Mouse (Mus musculus): ENCODE measurements around the gene Adam12. TPM values are rescaled to one million over a fixed set of nuclear protein-coding genes. Genes with fewer than 3 reads are reported as not detected.

The Adam12 gene
- polyA plus RNA-seq, 1 experiment from 2014 or later: 50.9 TPM

- H3K36me3 ChIP-seq (ENCODE audit: insufficient read depth): no peaks in the 10 kb centered on the region
- 34% methylated on average over 7 of the region's 7 CpGs for WGBS
- peak; percentile 95 for DNase-seq
- peak; percentile 46 for TF ChIP-seq CTCF (IDR thresholded peaks at IDR 0.05; ENCODE audit: low read depth)
- no peak overlapping the region for H3K4me2 ChIP-seq
- no peak overlapping the region for H3K9ac ChIP-seq
- no peaks in the 10 kb centered on the region for H3K9me3 ChIP-seq (ENCODE audit: low read depth, low read length)
- H3K4me3 ChIP-seq (ENCODE audit: low read depth, low read length): no peak overlapping the region
- H3K4me1 ChIP-seq (ENCODE audit: insufficient read depth): peaks cover 15% of the 10 kb centered on the region
- H3K27ac ChIP-seq (ENCODE audit: low read depth): peak overlapping the region; percentile 43; the same call in 1 of the 2 replicates
- no peaks in the 10 kb centered on the region for H3K27me3 ChIP-seq (ENCODE audit: insufficient read depth, low read length)
- ATAC-seq (ENCODE audit: insufficient read depth): peak; percentile 95
These were observed 18.4 kb upstream of the Adam12 start for GRCm38 (mm10) chr7:134250273-134250870.

DNA sequence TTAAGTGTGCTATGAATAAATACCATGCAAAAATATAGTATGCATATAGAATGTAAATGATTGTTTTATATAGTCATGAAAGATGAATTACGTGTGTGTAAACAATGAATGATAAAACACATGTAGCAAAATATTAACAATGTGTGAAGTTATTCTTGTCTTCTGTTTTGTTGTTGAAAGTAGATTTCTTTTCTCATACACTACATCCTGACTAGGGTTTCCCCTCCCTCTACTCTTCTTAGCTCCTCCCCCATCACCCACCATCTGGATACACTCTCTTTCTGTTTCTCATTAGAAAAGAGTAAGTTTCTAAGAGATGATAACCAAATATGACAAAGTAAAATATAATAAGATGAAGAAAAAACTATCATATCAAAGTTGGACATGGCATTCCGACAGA lies 16.1 kb upstream of the Adam12 start:
- no peak overlapping the region for H3K9ac ChIP-seq
- peaks cover 15% of the 10 kb centered on the region for H3K4me1 ChIP-seq (ENCODE audit: insufficient read depth)
- H3K4me3 ChIP-seq (ENCODE audit: low read depth, low read length): no peak overlapping the region
- DNase-seq (peak; percentile 81), ATAC-seq (ENCODE audit: insufficient read depth) (peak; percentile 53)
- no peaks in the 10 kb centered on the region for H3K36me3 ChIP-seq (ENCODE audit: insufficient read depth)
- no peaks in the 10 kb centered on the region for H3K9me3 ChIP-seq (ENCODE audit: low read depth, low read length)
- TF ChIP-seq CTCF (IDR thresholded peaks at IDR 0.05; ENCODE audit: low read depth): no peak
- H3K4me2 ChIP-seq: no peak overlapping the region
- 62% methylated on average over 2 of the region's 2 CpGs for WGBS
- H3K27me3 ChIP-seq (ENCODE audit: insufficient read depth, low read length): no peaks in the 10 kb centered on the region
- no peak overlapping the region for H3K27ac ChIP-seq (ENCODE audit: low read depth)

- Histone ChIP-seq H3K9ac (no peak overlapping the region), H3K4me2 (no peak overlapping the region), H3K27me3 (ENCODE audit: insufficient read depth, low read length) (no peaks in the 10 kb centered on the region), H3K4me1 (ENCODE audit: insufficient read depth) (peaks cover 15% of the 10 kb centered on the region), H3K27ac (ENCODE audit: low read depth) (peak overlapping the region; percentile 2; the same call in 1 of the 2 replicates), H3K4me3 (ENCODE audit: low read depth, low read length) (no peak overlapping the region), H3K36me3 (ENCODE audit: insufficient read depth) (no peaks in the 10 kb centered on the region), H3K9me3 (ENCODE audit: low read depth, low read length) (no peaks in the 10 kb centered on the region)
- WGBS: 37% methylated on average over 5 of the region's 5 CpGs
- no peak for ATAC-seq (ENCODE audit: insufficient read depth)
- no peak for DNase-seq
- TF ChIP-seq CTCF (IDR thresholded peaks at IDR 0.05; ENCODE audit: low read depth): no peak
These were observed 14.7 kb upstream of the Adam12 start for GRCm38 (mm10) chr7:134246624-134247023.

GRCm38 (mm10) chr7:134242773-134243172 lies 10.8 kb upstream of the Adam12 start:
- H3K4me2 ChIP-seq: no peak overlapping the region
- H3K27ac ChIP-seq (ENCODE audit: low read depth): no peak overlapping the region
- H3K36me3 ChIP-seq (ENCODE audit: insufficient read depth): no peaks in the 10 kb centered on the region
- H3K9ac ChIP-seq: no peak overlapping the region
- 79% methylated on average over 1 of the region's 1 CpGs for WGBS
- H3K4me1 ChIP-seq (ENCODE audit: insufficient read depth): peaks cover 7% of the 10 kb centered on the region
- H3K9me3 ChIP-seq (ENCODE audit: low read depth, low read length): no peaks in the 10 kb centered on the region
- H3K4me3 ChIP-seq (ENCODE audit: low read depth, low read length): no peak overlapping the region
- no peak for TF ChIP-seq CTCF (IDR thresholded peaks at IDR 0.05; ENCODE audit: low read depth)
- H3K27me3 ChIP-seq (ENCODE audit: insufficient read depth, low read length): no peaks in the 10 kb centered on the region
- no peak for ATAC-seq (ENCODE audit: insufficient read depth)
- no peak for DNase-seq

- Histone ChIP-seq H3K36me3 (ENCODE audit: insufficient read depth) (no peaks in the 10 kb centered on the region), H3K9ac (no peak overlapping the region), H3K9me3 (ENCODE audit: low read depth, low read length) (no peaks in the 10 kb centered on the region), H3K4me3 (ENCODE audit: low read depth, low read length) (no peak overlapping the region), H3K27ac (ENCODE audit: low read depth) (no peak overlapping the region), H3K4me1 (ENCODE audit: insufficient read depth) (no peaks in the 10 kb centered on the region), H3K27me3 (ENCODE audit: insufficient read depth, low read length) (no peaks in the 10 kb centered on the region), H3K4me2 (no peak overlapping the region)
- 56% methylated on average over 4 of the region's 4 CpGs for WGBS
- DNase-seq (peak; percentile 64), ATAC-seq (ENCODE audit: insufficient read depth) (peak; percentile 49; the same call in 1 of the 2 replicates)
- no peak for TF ChIP-seq CTCF (IDR thresholded peaks at IDR 0.05; ENCODE audit: low read depth)
These were observed 9.3 kb upstream of the Adam12 start for GRCm38 (mm10) chr7:134241212-134241611.

DNA sequence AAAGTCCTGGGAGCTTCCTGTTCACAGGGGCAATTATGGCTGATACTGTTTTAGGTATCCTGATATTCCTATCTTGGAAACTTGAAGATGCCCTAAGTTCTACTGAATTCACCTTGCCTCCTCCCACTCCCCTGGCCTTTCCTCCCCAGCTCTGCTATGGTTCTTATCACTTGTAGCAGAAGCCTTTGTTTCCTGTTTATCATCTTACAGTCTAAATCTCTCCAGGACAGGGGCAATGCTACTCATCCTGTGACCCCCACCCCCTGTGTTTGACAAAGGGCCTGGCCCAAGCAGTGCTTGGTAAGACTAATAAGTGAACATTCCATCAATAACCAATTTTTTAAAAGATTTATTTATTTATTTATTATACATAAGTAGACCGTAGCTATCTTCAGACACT lies 8.6 kb upstream of the Adam12 start:
- H3K4me1 ChIP-seq (ENCODE audit: insufficient read depth): no peaks in the 10 kb centered on the region

DNA sequence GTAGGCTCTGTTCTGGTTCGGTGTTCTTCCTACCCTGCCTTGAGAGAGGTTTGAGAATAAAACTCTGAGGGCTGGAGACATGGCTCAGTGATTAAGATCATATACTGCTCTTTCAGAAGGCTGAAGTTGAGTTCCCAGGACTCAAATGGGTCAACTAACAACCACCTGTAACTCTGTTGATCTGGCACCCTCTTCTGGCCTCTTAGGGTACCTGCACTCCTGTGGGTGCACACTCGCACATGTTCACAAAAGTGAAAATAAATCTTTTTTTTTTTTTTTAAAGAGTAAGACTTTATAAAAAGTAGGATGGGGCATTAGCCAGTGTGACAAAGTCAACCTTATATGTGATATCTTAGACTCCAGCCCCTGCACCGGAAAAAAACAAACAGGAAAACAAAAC lies 6.9 kb upstream of the Adam12 start:
- DNase-seq: no peak
- Histone ChIP-seq H3K9me3 (ENCODE audit: low read depth, low read length) (no peaks in the 10 kb centered on the region), H3K4me1 (ENCODE audit: insufficient read depth) (no peaks in the 10 kb centered on the region), H3K36me3 (ENCODE audit: insufficient read depth) (no peaks in the 10 kb centered on the region), H3K4me2 (no peak overlapping the region), H3K27ac (ENCODE audit: low read depth) (no peak overlapping the region), H3K27me3 (ENCODE audit: insufficient read depth, low read length) (no peaks in the 10 kb centered on the region), H3K4me3 (ENCODE audit: low read depth, low read length) (no peak overlapping the region), H3K9ac (no peak overlapping the region)
- WGBS: 92% methylated on average over 3 of the region's 3 CpGs
- 0 out of 2 replicates have a peak, but pooled peaks have one; percentile 15 for TF ChIP-seq CTCF (IDR thresholded peaks at IDR 0.05; ENCODE audit: low read depth)
- no peak for ATAC-seq (ENCODE audit: insufficient read depth)

More for the DNA sequence above, 8.6 kb upstream of the Adam12 start:
- WGBS: 78% methylated on average over 1 of the region's 1 CpGs
- ATAC-seq (ENCODE audit: insufficient read depth) (no peak), DNase-seq (no peak)
- H3K4me3 ChIP-seq (ENCODE audit: low read depth, low read length): no peak overlapping the region
- H3K9ac ChIP-seq: no peak overlapping the region
- H3K27me3 ChIP-seq (ENCODE audit: insufficient read depth, low read length): no peaks in the 10 kb centered on the region
- no peaks in the 10 kb centered on the region for H3K9me3 ChIP-seq (ENCODE audit: low read depth, low read length)
- TF ChIP-seq CTCF (IDR thresholded peaks at IDR 0.05; ENCODE audit: low read depth): no peak
- H3K4me2 ChIP-seq: no peak overlapping the region
- no peaks in the 10 kb centered on the region for H3K36me3 ChIP-seq (ENCODE audit: insufficient read depth)
- H3K27ac ChIP-seq (ENCODE audit: low read depth): no peak overlapping the region

Data from lung, embryonic 14.5 days (tissue).